Mouse (Mus musculus): ENCODE measurements around the gene Zdhhc6. TPM values are rescaled to one million over a fixed set of nuclear protein-coding genes. Genes with fewer than 3 reads are reported as not detected.
A peak's percentile ranks its signal among the peaks of the same experiment; 100 is the strongest.

Zdhhc6 gene
- 14.7 and 15.4 TPM in 2 replicates for polyA plus RNA-seq (2012; rRNA removed)

GRCm38 (mm10) chr19:55315452-55316108 is at the start of gene Zdhhc6:
Zdhhc6 (minus strand) TSS chr19:55316032.
- DNase-seq (ENCODE audit: low read depth, low spot score), result peak; percentile 40
- under 1% methylated on average over 60 of the region's 60 CpGs for WGBS

GRCm38 (mm10) chr19:55362606-55363005 is 46.8 kb upstream of the Zdhhc6 start:
- no peak for DNase-seq (ENCODE audit: low read depth, low spot score)
- WGBS, result 94% methylated on average over 9 of the region's 9 CpGs

DNA sequence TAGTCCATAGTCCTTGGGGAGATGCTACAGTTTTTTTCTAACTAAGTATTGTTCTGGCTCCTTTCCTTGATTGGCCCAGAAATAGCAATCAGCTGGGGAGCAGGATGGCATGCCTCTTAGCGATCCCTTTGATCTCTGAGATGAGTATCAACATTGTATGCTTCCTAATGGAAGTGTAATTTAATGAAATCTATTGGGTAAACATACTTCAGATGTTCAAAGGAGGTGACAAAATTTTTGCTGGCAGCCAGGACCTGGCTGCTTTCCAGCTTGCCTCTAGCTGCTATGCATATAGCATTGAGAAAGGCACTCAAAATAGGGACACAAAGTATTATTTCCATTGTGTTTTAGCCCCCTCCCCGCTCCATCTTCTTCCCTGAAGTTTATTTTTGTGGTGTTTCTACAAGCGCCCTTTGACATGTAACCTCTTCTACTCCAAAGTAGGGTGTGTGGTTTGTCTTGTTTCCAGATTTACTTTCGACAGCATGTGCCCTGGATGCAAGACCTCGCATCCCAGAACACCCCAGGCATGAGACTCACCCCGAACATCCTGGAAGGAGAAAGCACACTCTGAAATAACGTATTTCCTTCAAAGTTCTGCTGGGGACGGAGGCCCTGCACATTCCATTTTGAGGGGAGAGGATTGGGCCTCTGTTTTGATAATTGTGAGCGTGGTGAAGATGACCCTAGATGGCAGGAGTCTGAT is 35.0 kb upstream of the Zdhhc6 start:
- 87% methylated on average over 9 of the region's 9 CpGs for WGBS

GRCm38 (mm10) chr19:55348187-55348586 is 32.4 kb upstream of the Zdhhc6 start:
- DNase-seq (ENCODE audit: low read depth, low spot score), result no peak
- WGBS, result 89% methylated on average over 3 of the region's 3 CpGs

More for the DNA sequence above, 35.0 kb upstream of the Zdhhc6 start:
- DNase-seq (ENCODE audit: low read depth, low spot score), result no peak

GRCm38 (mm10) chr19:55343274-55343673 is 27.4 kb upstream of the Zdhhc6 start:
- 37% methylated on average over 9 of the region's 9 CpGs for WGBS
- DNase-seq (ENCODE audit: low read depth, low spot score), result peak; percentile 29

DNA sequence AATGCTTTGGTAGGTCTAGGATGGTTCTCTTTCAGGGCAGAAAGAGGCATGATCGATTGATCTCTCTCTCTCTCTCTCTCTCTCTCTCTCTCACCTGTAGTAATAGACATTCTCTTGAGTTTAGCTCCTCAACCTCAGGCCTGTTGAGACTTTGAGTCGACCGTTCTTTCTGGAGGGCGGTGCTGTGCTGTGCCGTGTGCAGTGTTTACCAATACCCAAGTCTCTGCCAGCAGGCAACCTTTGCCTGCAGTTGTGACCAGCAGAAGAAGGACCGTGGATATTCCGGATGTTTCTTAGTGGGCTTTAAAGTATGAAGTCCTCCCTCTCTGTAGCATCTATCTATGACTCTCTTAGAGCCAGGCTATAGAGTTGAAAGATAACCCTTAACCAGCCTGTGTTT is 26.6 kb upstream of the Zdhhc6 start:
- 37% methylated on average over 7 of the region's 7 CpGs for WGBS
- DNase-seq (ENCODE audit: low read depth, low spot score), result peak; percentile 35

GRCm38 (mm10) chr19:55341377-55341776 is 25.5 kb upstream of the Zdhhc6 start:
- no peak for DNase-seq (ENCODE audit: low read depth, low spot score)
- 69% methylated on average over 3 of the region's 3 CpGs for WGBS

DNA sequence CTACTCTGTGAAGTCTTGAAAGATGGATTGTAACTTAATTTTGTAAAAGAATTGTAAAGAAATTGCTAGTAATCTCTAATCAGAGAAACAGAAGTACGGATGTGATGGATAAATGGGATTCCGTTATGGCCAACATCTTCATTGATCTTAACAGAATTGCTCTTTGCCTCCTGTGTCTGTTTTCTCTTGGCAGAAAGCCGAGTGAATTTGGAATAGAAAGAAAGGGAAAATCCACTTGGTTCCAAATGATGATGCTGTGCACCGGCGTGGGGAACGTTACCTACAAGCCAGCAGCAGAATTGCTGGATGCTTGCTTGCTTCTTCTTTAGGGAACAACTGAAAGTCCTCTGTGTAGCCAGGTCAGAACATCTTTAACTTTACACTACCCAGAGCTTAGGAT is 24.7 kb upstream of the Zdhhc6 start:
- WGBS, result 91% methylated on average over 6 of the region's 6 CpGs
- DNase-seq (ENCODE audit: low read depth, low spot score), result no peak

DNA sequence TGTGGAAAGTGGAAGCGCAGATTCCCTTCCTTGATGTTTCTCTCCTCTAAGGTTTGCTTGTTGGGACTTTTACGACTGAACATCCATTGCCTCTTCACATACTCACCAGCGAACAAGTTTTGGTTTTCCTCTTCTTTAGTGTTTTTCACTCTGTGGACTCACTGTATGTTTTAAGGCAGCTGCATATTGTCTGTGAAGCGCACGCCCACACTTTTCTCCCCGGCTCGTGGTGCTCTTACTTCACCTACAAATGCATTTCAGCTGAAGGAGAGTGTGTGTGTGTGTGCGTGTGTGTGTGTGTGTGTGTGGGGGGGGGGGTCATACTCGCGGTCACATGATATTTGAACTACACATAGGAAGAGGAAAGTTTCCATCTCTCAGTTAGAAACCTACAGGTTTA is 21.8 kb upstream of the Zdhhc6 start:
- DNase-seq (ENCODE audit: low read depth, low spot score), result no peak
- WGBS, result 77% methylated on average over 10 of the region's 10 CpGs

DNA sequence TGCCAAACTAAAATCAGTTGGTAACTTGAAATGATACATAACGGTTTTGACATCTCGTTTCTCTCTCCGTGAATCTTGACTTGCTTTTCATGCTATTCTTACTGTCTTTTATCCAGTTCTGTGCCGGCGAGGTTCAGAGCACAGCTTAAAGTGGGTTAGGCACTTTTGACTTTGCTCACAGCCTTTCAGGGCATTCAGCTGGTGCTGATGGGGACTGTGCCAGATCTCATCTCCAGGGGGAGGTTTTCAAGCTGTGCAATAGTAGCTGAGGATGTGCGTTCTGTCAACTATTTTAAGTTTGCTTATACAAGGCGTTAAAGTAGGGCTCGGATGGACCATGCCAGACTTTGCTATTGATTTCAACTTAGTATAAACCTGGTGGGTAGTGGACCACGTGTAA is 21.2 kb upstream of the Zdhhc6 start:
- DNase-seq (ENCODE audit: low read depth, low spot score), result no peak
- WGBS, result 79% methylated on average over 9 of the region's 9 CpGs

DNA sequence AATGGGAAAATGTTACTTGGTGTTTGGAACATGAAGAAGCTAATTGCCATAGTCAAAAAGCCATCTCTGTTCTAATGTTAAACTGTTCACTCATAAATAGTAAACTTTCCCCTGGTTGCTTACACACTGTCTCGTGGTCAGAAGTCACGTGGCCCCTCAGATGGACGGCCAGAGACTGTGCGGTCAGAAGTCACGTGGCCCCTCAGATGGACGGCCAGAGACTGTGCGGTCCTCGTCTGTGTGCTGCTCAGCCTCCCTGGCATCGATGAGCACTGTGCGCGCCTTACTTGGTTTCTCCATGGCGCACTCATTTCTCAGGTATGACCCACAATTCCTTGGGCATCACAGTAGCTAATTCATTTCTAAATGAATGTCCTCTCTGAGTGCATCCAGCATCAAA is 20.6 kb upstream of the Zdhhc6 start:
- DNase-seq (ENCODE audit: low read depth, low spot score), result no peak
- WGBS, result 78% methylated on average over 12 of the region's 12 CpGs

DNA sequence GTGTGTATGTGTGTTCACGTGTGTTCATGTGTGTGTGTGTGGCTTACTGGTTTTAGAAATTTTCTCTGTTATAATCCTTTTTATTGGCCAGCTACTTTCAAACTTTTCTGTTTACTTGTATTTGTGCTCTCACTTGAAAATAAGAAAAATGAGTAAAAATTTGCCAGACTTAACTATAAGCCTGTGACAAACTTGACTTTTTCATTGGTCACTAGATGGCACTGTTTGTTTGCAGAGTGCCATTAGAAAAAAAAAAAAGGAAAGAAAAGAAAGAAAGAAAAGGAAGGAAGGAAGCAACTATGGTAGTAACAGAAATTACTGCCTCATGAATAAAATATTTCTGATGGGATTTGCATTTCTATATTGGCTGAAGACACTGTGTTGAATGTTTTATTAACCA is 20.0 kb upstream of the Zdhhc6 start:
- WGBS, result 95% methylated on average over 1 of the region's 1 CpGs

DNA sequence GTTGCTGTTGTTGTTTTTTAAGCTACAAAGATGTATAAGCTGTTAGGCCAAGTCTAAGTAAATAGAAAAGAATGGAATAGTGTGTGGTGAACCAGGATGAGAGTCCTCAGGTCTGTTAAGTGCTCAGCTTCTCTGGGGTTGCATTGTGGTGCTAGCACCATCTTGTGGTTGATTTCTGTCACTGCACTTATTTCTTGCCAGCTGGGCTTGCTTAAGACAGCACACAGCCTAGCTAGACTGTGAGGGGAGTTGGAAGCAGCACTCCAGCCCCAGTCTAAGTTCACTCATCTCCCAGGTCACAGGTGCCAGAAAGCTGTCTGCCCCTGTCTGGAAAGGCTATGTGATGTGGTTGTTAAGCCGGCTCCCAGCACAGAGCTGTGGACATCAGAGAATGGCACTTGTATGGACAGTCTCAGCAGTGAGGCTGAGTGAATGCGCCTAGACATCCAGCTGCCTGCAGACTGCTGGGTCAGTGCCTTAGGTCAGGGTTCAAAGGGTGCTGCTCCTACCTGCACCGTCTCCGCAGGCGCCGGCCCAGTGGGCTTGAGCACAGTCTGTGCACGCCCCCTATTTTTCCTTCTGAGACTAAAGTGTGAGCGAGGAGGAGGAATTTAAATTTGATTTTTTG is 16.9 kb upstream of the Zdhhc6 start:
- DNase-seq (ENCODE audit: low read depth, low spot score), result no peak
- 94% methylated on average over 8 of the region's 8 CpGs for WGBS

More for the DNA sequence above, 20.0 kb upstream of the Zdhhc6 start:
- DNase-seq (ENCODE audit: low read depth, low spot score), result no peak

- 90% methylated on average over 5 of the region's 5 CpGs for WGBS
These were observed 15.9 kb upstream of the Zdhhc6 start for GRCm38 (mm10) chr19:55331776-55332175.

DNA sequence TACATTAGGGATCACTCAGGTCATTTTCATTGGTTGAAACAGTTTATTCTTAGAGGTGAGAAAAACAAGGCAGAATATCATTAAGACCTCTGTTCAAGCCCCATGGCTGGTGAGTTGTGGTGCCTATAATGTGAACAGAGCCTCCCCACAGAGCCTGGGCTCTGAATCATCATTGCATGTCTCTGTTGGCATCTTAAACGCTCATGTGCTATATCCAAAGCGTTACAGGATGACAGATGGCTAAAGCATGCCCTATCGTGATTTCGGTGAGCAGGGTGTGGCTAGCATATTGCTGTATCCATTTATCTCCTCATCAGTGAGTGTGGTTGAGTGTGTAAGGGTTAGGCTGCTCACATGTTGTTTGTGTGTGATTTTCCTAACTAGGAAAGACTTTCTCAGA is 11.7 kb upstream of the Zdhhc6 start:
- 83% methylated on average over 4 of the region's 4 CpGs for WGBS
- no peak for DNase-seq (ENCODE audit: low read depth, low spot score)

More at GRCm38 (mm10) chr19:55331776-55332175, 15.9 kb upstream of the Zdhhc6 start:
- no peak for DNase-seq (ENCODE audit: low read depth, low spot score)

DNA sequence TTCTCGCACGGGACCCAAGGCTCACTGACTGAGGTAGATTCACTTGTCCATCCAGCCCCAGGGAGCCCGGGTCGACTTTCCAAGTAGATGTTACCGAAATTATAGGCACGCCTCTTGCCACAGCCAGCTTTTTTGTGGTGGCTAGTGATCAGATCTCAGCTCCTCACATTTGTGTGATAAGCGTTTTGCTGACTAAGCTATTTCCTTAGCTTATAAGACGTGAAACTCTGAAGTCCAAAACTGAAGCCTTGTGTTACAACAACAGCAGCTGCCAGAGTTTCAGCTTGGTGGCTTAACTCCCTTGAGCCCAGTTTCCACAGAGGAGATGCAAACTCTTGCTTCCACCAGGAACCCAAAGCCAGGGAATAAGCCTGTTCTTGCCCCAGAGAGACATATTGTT is 6.8 kb upstream of the Zdhhc6 start:
- WGBS, result 91% methylated on average over 8 of the region's 8 CpGs
- no peak for DNase-seq (ENCODE audit: low read depth, low spot score)

- no peak for DNase-seq (ENCODE audit: low read depth, low spot score)
- 71% methylated on average over 5 of the region's 5 CpGs for WGBS
These were observed 3.7 kb upstream of the Zdhhc6 start for GRCm38 (mm10) chr19:55319521-55319920.

- no peak for DNase-seq (ENCODE audit: low read depth, low spot score)
- WGBS, result 75% methylated on average over 3 of the region's 3 CpGs
These were observed 3.2 kb upstream of the Zdhhc6 start for GRCm38 (mm10) chr19:55319036-55319435.

- DNase-seq (ENCODE audit: low read depth, low spot score), result no peak
- WGBS, result 21% methylated on average over 10 of the region's 10 CpGs
These were observed 1.1 kb upstream of the Zdhhc6 start for GRCm38 (mm10) chr19:55316901-55317300.

- peak; percentile 77 for DNase-seq (ENCODE audit: low read depth, low spot score)
- WGBS, result under 1% methylated on average over 48 of the region's 48 CpGs
These were observed 380 bp upstream of the Zdhhc6 start, which contains the start of gene Vti1a for GRCm38 (mm10) chr19:55316109-55316714. Vti1a (plus strand) TSS chr19:55316295.
